Mouse (Mus musculus): ENCODE data around the gene Psap.

Psap gene

DNA sequence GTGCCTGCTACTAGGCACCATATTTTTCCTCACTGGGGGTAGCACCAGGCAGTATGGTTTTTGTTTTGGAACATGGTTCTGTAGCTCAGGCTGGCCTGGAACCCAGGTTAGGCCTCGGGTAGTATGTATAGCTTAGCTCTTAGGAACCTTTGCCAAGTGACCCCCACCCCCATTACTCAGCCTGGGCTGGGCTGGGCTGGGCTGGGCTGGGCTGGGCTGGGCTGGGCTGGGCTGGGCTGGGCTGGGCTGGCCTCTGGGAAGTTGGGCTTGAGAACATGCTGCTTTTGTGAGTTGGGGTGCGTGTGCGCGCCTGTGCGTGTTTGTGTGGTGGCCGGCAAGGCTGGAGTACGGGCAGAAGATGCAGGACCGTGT, 13.3 kb downstream of the Psap start:
- DNase-seq: no peak

- DNase-seq: no peak
Measured at GRCm38 (mm10) chr10:60292209-60292608, 14.8 kb downstream of the Psap start.

DNA sequence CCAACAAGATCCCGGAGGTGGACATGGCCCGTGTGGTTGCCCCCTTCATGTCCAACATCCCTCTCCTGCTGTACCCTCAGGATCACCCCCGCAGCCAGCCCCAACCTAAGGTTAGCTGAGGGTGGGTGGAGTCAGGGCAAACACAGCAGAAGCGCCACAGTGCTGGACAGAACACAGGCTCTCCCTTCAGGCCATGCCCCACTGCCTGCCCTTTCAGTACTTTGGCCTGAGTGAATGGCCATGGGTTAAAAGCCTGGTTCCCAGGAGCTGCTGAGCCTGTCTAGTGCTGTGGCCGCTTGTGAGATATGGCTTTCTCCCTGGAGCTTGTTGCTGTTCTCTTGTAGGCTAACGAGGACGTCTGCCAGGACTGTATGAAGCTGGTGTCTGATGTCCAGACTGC, 17.2 kb downstream of the Psap start:
- no peak for DNase-seq

DNA sequence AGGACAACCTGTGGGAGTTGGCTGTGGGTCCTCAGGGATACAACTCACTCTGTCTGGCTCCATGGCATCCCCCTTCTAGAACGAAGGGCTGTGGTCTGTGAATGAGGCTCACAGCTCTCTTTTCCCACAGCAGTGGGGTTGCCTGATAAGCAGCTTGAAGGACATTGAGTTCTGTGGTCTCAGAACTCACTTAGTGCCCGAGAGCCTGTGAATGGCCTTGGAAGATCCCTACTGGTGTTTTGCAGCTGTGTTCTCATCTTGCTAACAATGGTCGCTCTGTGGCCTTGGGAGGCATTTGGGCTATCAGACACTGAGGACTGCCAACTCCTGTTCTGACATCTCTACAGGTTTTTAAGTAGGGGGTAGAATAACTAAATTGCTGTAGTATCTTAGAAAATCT, 17.9 kb downstream of the Psap start:
- no peak for DNase-seq

- DNase-seq: no peak
Measured at GRCm38 (mm10) chr10:60296027-60296426, 18.6 kb downstream of the Psap start.

DNA sequence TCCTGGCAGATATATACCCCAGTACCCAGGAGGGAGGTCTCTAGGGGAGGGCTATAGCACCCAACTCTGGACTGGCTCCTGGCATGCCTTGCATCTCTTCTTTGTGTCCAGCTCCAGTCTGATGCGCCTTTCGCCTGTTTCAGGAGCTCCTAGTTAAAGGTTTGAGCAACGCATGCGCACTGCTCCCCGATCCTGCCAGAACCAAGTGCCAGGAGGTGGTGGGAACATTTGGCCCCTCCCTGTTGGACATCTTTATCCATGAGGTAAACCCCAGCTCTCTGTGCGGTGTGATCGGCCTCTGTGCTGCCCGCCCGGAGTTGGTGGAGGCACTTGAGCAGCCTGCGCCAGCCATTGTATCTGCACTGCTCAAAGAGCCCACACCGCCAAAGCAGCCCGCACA, 22.2 kb downstream of the Psap start:
- no peak for DNase-seq

DNA sequence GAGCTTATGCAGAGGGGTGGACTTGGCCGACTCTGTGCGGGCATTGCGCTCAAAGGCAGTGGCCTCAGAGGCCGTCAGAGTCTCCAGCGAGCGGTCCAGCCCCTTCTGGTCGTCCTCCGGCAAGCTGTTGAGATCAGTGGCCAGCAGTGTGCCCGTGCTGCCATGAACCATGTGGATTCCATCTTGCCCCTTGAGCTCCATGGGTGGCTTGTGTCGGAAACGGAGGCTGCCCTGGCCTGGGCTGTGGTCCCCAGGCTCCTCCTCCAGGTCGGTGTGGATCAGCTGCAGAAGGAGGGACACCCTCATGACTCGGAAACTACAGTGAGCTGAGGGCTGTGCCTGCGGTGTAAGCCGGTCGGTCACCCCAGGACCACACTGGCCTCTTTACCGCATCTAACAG, 26.0 kb downstream of the Psap start:
- peak; percentile 19 for DNase-seq

GRCm38 (mm10) chr10:60304854-60305628, 27.6 kb downstream of the Psap start:
- DNase-seq: peak; percentile 79

DNA sequence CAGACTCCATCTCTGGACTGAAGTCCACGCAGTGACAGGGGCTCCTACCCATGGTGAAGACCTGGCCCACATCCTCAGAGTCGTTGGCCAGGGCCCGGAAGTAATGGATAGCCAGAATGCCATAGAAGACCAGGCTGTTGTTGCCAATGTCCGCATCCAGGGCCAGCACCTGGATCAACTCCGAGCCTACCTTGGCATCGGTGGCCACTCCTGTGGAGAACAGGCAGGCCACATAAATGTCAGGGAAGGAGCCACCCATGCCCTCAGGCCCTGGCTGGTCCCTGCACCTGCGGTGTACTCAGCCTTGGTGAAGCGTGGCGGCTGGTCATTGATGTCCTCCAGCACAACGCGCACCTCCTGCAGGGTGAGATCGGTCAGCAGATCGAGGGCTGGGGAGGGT, 33.2 kb downstream of the Psap start:
- DNase-seq: no peak

- no peak for DNase-seq
Measured at GRCm38 (mm10) chr10:60313606-60314005, 36.2 kb downstream of the Psap start.

DNA sequence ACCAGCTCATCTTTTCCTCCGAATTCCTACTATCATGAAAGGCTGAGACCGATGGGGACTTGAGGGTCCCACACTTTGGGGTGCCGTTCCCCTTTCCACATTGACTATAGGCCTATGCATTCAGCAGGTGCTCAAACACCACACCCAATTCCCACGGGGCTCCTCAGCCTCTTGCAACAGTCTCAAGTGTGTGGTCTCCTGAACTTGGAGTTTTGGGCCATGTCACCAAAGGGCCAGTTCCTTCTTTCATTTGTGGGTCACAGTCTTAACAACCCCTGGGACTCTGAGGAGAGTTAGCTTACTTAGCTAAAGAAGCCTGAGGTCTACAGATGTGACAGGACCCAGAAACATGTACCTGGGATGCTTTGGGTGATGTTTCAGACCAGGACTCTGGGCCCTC, 38.7 kb downstream of the Psap start:
- no peak for DNase-seq

DNA sequence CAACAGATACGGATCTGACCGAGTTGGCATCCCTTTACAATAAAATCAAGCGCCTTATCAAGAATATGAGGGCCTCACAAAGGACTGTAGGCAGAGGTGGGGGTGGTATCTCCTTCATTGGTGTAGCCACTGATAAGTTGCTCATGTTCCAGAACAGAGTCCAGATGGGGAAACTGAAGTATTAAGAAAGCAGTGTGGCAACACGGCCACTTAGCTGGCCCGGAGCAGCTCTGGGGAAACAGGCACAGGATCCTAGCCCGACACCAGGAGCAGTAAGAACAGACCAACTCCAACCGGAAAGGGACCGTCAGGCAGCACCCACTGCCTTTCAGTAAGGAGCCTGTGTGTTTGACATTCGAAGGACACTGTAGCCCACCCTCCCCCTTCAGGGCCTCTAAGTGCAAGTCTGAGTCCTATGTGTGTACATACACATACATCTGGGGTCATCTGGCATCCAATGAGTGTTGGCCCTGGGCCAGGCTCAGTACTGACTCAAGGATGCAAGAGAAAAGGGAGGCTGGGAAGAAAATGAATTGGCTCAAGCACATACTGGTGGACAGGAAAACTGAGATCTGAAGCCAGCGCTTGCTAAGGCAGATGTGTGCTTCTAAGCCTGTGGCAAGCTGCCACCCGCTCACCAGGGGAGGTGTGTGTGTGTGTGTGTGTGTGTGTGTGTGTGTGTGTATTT, 51.7 kb downstream of the Psap start:
- DNase-seq: no peak

- DNase-seq: no peak
Measured at GRCm38 (mm10) chr10:60334583-60334982, 57.2 kb downstream of the Psap start.

DNA sequence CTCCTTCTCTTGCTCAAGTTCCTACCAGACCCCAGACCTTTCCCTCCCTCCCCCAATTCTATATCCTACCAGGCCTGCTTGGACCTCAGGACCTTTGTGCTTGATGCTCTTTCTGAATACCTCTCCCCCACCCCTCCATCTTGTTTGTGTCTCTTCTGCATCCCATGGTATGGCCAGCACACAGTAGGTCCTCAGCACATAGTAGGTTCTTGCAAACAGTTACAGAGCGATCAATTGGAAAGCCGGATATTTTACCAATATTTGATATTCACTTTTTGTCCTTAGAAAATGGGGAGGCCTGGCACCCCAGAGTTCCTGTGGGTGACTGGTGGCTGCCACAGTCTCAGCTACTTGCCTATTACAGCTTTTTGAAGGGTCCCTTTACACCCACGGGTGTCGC, 57.6 kb downstream of the Psap start:
- DNase-seq: no peak

DNA sequence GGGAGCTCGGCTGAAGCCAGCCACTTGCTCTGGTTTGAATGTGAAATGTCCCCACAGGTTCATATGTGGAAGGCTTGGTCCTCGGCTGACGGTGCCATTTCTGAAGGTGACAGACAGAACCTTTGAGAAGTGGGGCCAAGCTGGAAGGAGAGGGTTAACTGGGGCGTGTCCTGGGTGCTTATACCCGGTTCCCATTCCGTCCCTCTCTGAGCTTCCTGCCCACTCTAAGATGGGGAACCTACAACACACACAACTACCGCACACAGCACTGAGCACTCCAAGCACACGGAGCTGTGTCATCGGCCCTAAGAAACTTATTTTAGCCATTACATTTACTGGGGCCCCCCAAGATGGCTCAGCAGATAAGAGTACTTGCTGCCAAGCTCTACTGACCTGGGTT, 64.1 kb downstream of the Psap start:
- DNase-seq: no peak

- no peak for DNase-seq
Measured at GRCm38 (mm10) chr10:60344111-60344510, 66.7 kb downstream of the Psap start.

- DNase-seq: no peak
Measured at GRCm38 (mm10) chr10:60346056-60346455, 68.6 kb downstream of the Psap start.

DNA sequence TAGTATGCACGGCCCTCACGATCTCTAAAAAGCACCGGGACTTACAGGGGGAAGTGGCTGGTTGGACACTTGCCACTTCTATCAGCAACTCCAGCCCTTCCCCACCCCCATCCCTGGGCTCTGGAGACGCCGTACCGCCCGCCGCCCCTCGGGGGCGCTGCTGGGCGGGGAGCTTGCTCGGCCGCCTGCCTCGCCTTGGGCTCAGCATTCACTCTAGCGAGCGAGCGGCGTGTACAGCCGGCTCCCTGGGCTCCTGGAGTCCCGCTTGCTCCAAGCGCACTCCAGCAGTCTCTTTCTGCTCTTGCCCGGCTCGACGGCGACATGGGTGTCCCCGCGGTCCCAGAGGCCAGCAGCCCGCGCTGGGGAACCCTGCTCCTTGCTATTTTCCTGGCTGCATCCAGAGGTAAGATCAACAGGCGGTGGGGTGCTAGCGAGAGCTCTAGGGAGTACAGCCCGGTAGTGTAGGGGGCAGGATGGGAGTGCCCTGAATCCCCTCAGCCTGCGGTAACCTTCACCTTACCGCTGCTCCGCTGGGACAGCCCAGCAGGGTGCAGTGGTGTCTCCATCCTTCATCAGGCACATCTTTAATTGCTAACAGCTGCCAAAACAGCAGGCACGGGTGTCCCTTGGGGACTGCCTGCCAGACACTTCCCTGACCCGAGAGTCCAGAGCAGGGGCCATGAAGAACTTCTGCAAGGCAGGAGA, 69.4 kb downstream of the Psap start, which contains the start of gene Vsir:
TSS of gene Vsir (plus strand) at position 151 of the 705 bp plus-strand sequence.
- peak; percentile 90 for DNase-seq

GRCm38 (mm10) chr10:60347768-60348610, 70.6 kb downstream of the Psap start:
- DNase-seq: no peak

GRCm38 (mm10) chr10:60349056-60349455, 71.6 kb downstream of the Psap start:
- no peak for DNase-seq

DNA sequence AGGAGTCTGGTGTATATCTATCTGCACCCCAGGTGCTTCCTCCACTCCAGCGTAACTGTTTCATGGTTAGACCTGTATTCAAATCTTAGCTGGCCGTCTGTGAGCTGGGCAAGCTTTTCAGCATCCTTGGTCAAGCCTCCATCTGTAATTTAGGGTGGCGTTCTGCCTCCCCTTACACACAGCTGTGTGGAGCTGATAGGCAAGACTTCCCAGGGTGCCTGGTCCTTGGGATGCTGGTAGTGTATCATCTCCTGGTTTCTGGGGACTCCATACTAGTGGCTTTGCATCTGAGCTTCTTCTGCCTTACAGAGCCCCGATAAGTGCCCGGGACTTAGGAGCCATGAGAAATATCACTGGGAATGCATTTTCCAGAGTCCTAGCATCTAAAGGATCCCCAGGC, 72.2 kb downstream of the Psap start:
- DNase-seq: no peak

DNA sequence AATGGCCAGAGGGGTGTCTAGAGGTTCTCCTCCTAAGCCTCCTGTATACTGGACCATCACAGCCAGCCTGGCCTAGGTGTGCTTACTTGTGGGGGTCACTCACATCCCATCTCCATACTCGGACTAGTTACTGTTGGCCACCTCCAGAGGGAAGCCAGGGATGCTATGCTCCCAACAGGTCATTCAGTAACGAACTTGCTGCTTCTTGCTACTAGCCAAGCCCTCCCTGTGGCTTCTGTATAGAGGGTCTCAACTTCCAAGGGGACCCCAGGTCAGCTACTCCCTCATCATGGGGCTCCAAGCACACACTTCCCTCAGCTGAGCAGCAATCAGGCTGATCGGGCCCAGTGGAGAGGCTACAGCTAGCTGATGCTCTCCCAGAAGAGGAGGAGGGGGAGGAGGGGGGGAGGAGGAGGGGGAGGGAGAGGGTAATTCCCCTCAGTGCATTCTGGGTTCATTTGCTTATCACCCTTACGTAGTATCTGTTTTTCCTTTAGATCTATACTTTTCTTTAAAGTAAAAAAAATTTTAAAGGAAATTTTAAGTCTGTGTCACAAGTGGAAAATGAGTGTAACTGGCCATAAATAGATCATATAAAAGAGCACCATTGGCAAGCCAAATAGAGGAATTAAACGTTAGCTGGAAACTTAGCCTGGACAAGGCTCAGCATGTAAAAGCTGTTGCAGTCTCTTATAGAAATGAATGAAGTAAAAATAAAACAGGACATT, 72.8 kb downstream of the Psap start:
- no peak for DNase-seq

Measured in thymus, postnatal 4 days (tissue).